Mouse (Mus musculus): ENCODE measurements around the gene Itpr2. TPM values are rescaled to one million over a fixed set of nuclear protein-coding genes. Genes with fewer than 3 reads are reported as not detected.

The Itpr2 gene
- polyA plus RNA-seq, 1 experiment = 2.6 TPM

DNA sequence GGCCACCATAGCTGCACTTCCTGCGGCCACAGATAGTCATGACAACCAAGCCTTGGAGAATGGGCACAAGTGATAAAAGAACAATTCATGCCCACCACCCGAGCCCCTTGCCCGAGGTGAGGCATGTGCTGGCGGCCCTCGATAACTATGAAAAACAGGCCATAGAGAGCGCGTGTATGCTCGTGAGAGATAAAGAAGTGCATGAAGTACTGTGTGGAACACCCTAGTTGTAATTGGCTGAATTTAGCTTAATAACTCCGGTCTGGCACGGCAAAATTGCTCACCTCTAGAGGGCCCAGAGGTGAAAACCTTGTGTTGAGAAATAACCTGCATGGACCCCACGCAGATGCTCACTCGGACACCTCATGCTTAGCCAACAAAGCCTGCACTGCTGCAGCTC lies 282.5 kb downstream of the Itpr2 start:
- no peak for TF ChIP-seq CTCF (IDR thresholded peaks at IDR 0.05; ENCODE audit: control insufficient read depth, insufficient read depth, insufficient read length)
- TF ChIP-seq CEBPB (IDR thresholded peaks at IDR 0.05; ENCODE audit: low read depth) = no peak
- no peak for TF ChIP-seq USF1 (IDR thresholded peaks at IDR 0.05; ENCODE audit: low read depth)
- TF ChIP-seq MYOG (IDR thresholded peaks at IDR 0.05; ENCODE audit: control insufficient read depth, extremely low read depth, insufficient read length) = no peak
- TF ChIP-seq MYOD1 (IDR thresholded peaks at IDR 0.05; ENCODE audit: control insufficient read depth, insufficient read length, low read depth) = no peak
- TF ChIP-seq FOSL1 (IDR thresholded peaks at IDR 0.05; ENCODE audit: insufficient read depth, low read length, poor library complexity, severe bottlenecking) = no peak
- no peak for TF ChIP-seq MAX (IDR thresholded peaks at IDR 0.05)
- Histone ChIP-seq H3K4me3 (ENCODE audit: insufficient read depth, poor library complexity, severe bottlenecking) (no peak overlapping the region), H3K27me3 (ENCODE audit: control insufficient read depth, insufficient read depth, insufficient read length) (no peaks in the 10 kb centered on the region)

DNA sequence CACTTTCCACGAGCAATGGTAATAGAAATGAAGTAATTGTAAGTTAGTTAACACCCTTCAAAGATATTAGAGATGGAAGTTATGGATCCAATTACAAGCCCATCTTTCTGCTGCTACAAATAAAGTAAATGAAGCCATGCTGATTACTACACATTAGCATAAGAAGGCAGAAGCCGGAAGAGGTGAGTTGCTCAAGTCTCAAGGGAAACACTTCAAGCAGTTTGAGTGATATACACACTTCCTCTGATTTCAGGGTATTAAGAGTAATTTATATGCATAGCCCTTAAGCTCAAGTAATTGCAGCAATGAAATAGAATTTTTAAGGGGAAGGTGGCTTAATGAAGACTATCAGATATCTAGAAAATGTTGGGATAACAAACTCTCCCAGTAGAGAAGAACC lies 286.7 kb downstream of the Itpr2 start:
- Histone ChIP-seq H3K27me3 (ENCODE audit: control insufficient read depth, insufficient read depth, insufficient read length) (no peaks in the 10 kb centered on the region), H3K79me2 (ENCODE audit: control insufficient read depth, insufficient read depth) (no peaks in the 10 kb centered on the region), H3K36me3 (ENCODE audit: control insufficient read depth, insufficient read depth) (no peaks in the 10 kb centered on the region), H3ac (ENCODE audit: control insufficient read depth, insufficient read length, low read depth) (no peak overlapping the region), H3K4me3 (ENCODE audit: insufficient read depth, poor library complexity, severe bottlenecking) (no peak overlapping the region), H3K79me3 (ENCODE audit: low read depth) (no peaks in the 10 kb centered on the region)
- no peak for TF ChIP-seq USF1 (IDR thresholded peaks at IDR 0.05; ENCODE audit: low read depth)
- no peak for TF ChIP-seq MYOG (IDR thresholded peaks at IDR 0.05; ENCODE audit: control insufficient read depth, extremely low read depth, insufficient read length)
- TF ChIP-seq FOSL1 (IDR thresholded peaks at IDR 0.05; ENCODE audit: insufficient read depth, low read length, poor library complexity, severe bottlenecking) = no peak
- no peak for TF ChIP-seq MYOD1 (IDR thresholded peaks at IDR 0.05; ENCODE audit: control insufficient read depth, insufficient read length, low read depth)
- TF ChIP-seq MAX (IDR thresholded peaks at IDR 0.05) = no peak
- no peak for TF ChIP-seq CEBPB (IDR thresholded peaks at IDR 0.05; ENCODE audit: low read depth)
- TF ChIP-seq CTCF (IDR thresholded peaks at IDR 0.05; ENCODE audit: control insufficient read depth, insufficient read depth, insufficient read length) = no peak

More for the DNA sequence above, 282.5 kb downstream of the Itpr2 start:
- Histone ChIP-seq H3K79me3 (ENCODE audit: low read depth) (no peaks in the 10 kb centered on the region), H3K36me3 (ENCODE audit: control insufficient read depth, insufficient read depth) (no peaks in the 10 kb centered on the region), H3K79me2 (ENCODE audit: control insufficient read depth, insufficient read depth) (no peaks in the 10 kb centered on the region), H3ac (ENCODE audit: control insufficient read depth, insufficient read length, low read depth) (no peak overlapping the region)

DNA sequence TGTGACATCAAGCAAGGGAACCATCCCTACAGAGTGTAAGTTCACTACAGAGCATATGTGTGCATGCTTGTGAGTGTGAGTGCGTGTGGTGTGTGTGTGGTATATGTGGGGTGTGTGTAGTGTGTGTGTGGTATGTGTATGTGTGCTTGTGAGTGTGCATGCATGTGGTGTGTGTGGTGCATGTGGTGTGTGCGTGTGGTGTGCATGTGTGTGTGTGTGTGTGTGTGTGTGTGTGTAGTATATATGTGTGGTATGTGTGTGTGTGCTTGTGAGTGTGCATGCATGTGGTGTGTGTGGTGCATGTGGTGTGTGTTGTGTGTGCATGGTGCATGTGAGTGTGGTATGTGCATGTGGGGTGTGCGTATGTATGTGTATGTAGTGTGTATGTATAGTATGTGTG lies 289.7 kb downstream of the Itpr2 start:
- TF ChIP-seq CTCF (IDR thresholded peaks at IDR 0.05; ENCODE audit: control insufficient read depth, insufficient read depth, insufficient read length) = no peak
- no peak for TF ChIP-seq CEBPB (IDR thresholded peaks at IDR 0.05; ENCODE audit: low read depth)
- no peak for TF ChIP-seq MAX (IDR thresholded peaks at IDR 0.05)
- TF ChIP-seq MYOG (IDR thresholded peaks at IDR 0.05; ENCODE audit: control insufficient read depth, extremely low read depth, insufficient read length) = no peak
- no peak for TF ChIP-seq FOSL1 (IDR thresholded peaks at IDR 0.05; ENCODE audit: insufficient read depth, low read length, poor library complexity, severe bottlenecking)
- no peak for TF ChIP-seq USF1 (IDR thresholded peaks at IDR 0.05; ENCODE audit: low read depth)
- TF ChIP-seq MYOD1 (IDR thresholded peaks at IDR 0.05; ENCODE audit: control insufficient read depth, insufficient read length, low read depth) = no peak
- no peaks in the 10 kb centered on the region for H3K27me3 ChIP-seq (ENCODE audit: control insufficient read depth, insufficient read depth, insufficient read length)
- H3K79me2 ChIP-seq (ENCODE audit: control insufficient read depth, insufficient read depth) = no peaks in the 10 kb centered on the region
- H3K4me3 ChIP-seq (ENCODE audit: insufficient read depth, poor library complexity, severe bottlenecking) = no peak overlapping the region
- no peak overlapping the region for H3ac ChIP-seq (ENCODE audit: control insufficient read depth, insufficient read length, low read depth)
- no peaks in the 10 kb centered on the region for H3K36me3 ChIP-seq (ENCODE audit: control insufficient read depth, insufficient read depth)
- H3K79me3 ChIP-seq (ENCODE audit: low read depth) = no peaks in the 10 kb centered on the region

DNA sequence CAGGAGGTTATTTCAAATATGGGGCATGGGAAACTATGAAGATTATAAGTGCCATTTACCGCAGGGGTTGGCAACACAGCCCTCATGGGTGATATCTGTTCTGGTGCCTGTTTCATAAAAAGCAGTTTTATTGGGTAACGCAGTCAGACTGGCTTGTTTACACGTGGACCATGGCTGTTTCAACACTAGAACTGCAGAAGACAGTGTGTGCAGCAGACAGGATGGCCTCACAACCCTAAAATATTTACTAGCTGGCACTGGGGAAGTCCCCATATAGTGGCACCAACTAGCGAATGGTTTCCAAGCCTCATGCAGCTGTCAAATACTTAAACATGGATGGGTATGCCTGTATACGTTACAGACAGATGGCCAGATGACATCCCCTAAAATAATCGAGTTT lies 290.8 kb downstream of the Itpr2 start:
- H3K4me3 ChIP-seq (ENCODE audit: insufficient read depth, poor library complexity, severe bottlenecking) = no peak overlapping the region
- H3ac ChIP-seq (ENCODE audit: control insufficient read depth, insufficient read length, low read depth) = no peak overlapping the region
- no peaks in the 10 kb centered on the region for H3K36me3 ChIP-seq (ENCODE audit: control insufficient read depth, insufficient read depth)
- H3K27me3 ChIP-seq (ENCODE audit: control insufficient read depth, insufficient read depth, insufficient read length) = no peaks in the 10 kb centered on the region
- TF ChIP-seq MYOG (IDR thresholded peaks at IDR 0.05; ENCODE audit: control insufficient read depth, extremely low read depth, insufficient read length) (no peak), FOSL1 (IDR thresholded peaks at IDR 0.05; ENCODE audit: insufficient read depth, low read length, poor library complexity, severe bottlenecking) (no peak), USF1 (IDR thresholded peaks at IDR 0.05; ENCODE audit: low read depth) (no peak), CEBPB (IDR thresholded peaks at IDR 0.05; ENCODE audit: low read depth) (no peak), MYOD1 (IDR thresholded peaks at IDR 0.05; ENCODE audit: control insufficient read depth, insufficient read length, low read depth) (no peak), CTCF (IDR thresholded peaks at IDR 0.05; ENCODE audit: control insufficient read depth, insufficient read depth, insufficient read length) (no peak), MAX (IDR thresholded peaks at IDR 0.05) (no peak)
- H3K79me3 ChIP-seq (ENCODE audit: low read depth) = no peaks in the 10 kb centered on the region
- no peaks in the 10 kb centered on the region for H3K79me2 ChIP-seq (ENCODE audit: control insufficient read depth, insufficient read depth)

DNA sequence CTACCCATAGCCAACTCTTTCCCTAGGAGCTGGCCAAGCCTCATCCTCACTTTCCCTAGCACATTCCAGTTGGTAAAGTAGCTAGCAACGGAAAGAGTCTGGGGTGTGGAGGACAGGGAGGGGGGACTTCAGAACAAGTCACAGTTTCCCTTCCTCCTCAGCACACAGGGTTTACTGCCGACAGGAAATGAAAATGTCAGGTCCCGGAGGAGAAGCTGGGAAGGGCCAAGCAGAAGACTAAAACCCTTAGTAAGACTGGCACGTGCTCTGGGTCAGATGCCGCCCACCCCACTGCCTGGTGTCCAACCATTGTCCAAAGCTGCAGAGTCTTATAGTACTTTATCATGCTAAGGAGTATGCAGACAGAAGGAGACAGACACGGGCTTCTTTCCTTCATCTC lies 293.0 kb downstream of the Itpr2 start:
- no peak for TF ChIP-seq FOSL1 (IDR thresholded peaks at IDR 0.05; ENCODE audit: insufficient read depth, low read length, poor library complexity, severe bottlenecking)
- no peak for TF ChIP-seq CTCF (IDR thresholded peaks at IDR 0.05; ENCODE audit: control insufficient read depth, insufficient read depth, insufficient read length)
- no peak for TF ChIP-seq CEBPB (IDR thresholded peaks at IDR 0.05; ENCODE audit: low read depth)
- no peak for TF ChIP-seq MAX (IDR thresholded peaks at IDR 0.05)
- TF ChIP-seq MYOG (IDR thresholded peaks at IDR 0.05; ENCODE audit: control insufficient read depth, extremely low read depth, insufficient read length) = no peak
- no peak for TF ChIP-seq MYOD1 (IDR thresholded peaks at IDR 0.05; ENCODE audit: control insufficient read depth, insufficient read length, low read depth)
- no peak for TF ChIP-seq USF1 (IDR thresholded peaks at IDR 0.05; ENCODE audit: low read depth)

More for the DNA sequence above, 293.0 kb downstream of the Itpr2 start:
- Histone ChIP-seq H3ac (ENCODE audit: control insufficient read depth, insufficient read length, low read depth) (no peak overlapping the region), H3K36me3 (ENCODE audit: control insufficient read depth, insufficient read depth) (no peaks in the 10 kb centered on the region), H3K27me3 (ENCODE audit: control insufficient read depth, insufficient read depth, insufficient read length) (no peaks in the 10 kb centered on the region), H3K4me3 (ENCODE audit: insufficient read depth, poor library complexity, severe bottlenecking) (no peak overlapping the region), H3K79me3 (ENCODE audit: low read depth) (no peaks in the 10 kb centered on the region), H3K79me2 (ENCODE audit: control insufficient read depth, insufficient read depth) (no peaks in the 10 kb centered on the region)

All from C2C12 (cell line).